Mouse (Mus musculus): ENCODE measurements around the gene Arhgap6. TPM values are rescaled to one million over a fixed set of nuclear protein-coding genes. Genes with fewer than 3 reads are reported as not detected.

Gene Arhgap6
- polyA plus RNA-seq, 1 experiment, result 3.0 TPM

DNA sequence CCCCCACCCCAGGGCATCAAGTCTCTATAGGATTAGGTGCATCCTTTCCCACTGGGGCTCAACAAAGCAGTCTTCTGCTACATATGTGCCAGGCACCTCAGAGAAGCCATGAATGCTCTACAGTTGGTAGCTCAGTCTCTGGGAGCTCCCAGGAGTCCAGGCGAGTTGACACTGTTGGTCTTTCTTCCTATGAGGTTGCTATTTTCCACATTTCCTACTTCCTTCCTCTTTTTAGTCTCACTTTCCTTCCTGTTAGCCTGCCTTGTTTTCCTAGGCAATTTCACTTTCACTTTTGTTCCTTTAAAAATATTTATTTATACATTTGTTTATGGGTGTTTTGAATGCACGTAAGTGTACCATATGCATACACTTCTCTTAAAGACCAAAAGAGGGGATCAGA is 29.3 kb downstream of the Arhgap6 start:
- no peaks in the 10 kb centered on the region for H3K27me3 ChIP-seq (ENCODE audit: control insufficient read depth, insufficient read depth, low read length)
- no peaks in the 10 kb centered on the region for H3K36me3 ChIP-seq (ENCODE audit: control insufficient read depth, insufficient read depth, low read length)
- TF ChIP-seq POLR2A (IDR thresholded peaks at IDR 0.05; ENCODE audit: low read depth, low read length) (no peak), CTCF (IDR thresholded peaks at IDR 0.05; ENCODE audit: extremely low read depth, insufficient read depth, insufficient read length, insufficient replicate concordance) (no peak)
- H3K4me3 ChIP-seq (ENCODE audit: extremely low read depth, insufficient read depth, insufficient read length), result no peak overlapping the region
- no peaks in the 10 kb centered on the region for H3K4me1 ChIP-seq (ENCODE audit: control insufficient read depth, insufficient read depth, insufficient read length)
- no peak overlapping the region for H3K27ac ChIP-seq (ENCODE audit: insufficient read depth, low read length)
- DNase-seq (ENCODE audit: low read depth in 1 of 2, low spot score in 2 of 2), result no peak
- 72% methylated on average over 2 of the region's 2 CpGs for WGBS

GRCm38 (mm10) chrX:168832343-168832742 is 37.4 kb downstream of the Arhgap6 start:
- H3K27me3 ChIP-seq (ENCODE audit: control insufficient read depth, insufficient read depth, low read length), result no peaks in the 10 kb centered on the region
- H3K4me1 ChIP-seq (ENCODE audit: control insufficient read depth, insufficient read depth, insufficient read length), result no peaks in the 10 kb centered on the region
- TF ChIP-seq CTCF (IDR thresholded peaks at IDR 0.05; ENCODE audit: extremely low read depth, insufficient read depth, insufficient read length, insufficient replicate concordance), result no peak
- no peak for TF ChIP-seq POLR2A (IDR thresholded peaks at IDR 0.05; ENCODE audit: low read depth, low read length)
- 59% methylated on average over 5 of the region's 5 CpGs for WGBS
- no peak for DNase-seq (ENCODE audit: low read depth in 1 of 2, low spot score in 2 of 2)
- no peak overlapping the region for H3K27ac ChIP-seq (ENCODE audit: insufficient read depth, low read length)
- no peak overlapping the region for H3K4me3 ChIP-seq (ENCODE audit: extremely low read depth, insufficient read depth, insufficient read length)
- no peaks in the 10 kb centered on the region for H3K36me3 ChIP-seq (ENCODE audit: control insufficient read depth, insufficient read depth, low read length)

- no peak for DNase-seq (ENCODE audit: low read depth in 1 of 2, low spot score in 2 of 2)
- Histone ChIP-seq H3K4me1 (ENCODE audit: control insufficient read depth, insufficient read depth, insufficient read length) (no peaks in the 10 kb centered on the region), H3K27ac (ENCODE audit: insufficient read depth, low read length) (no peak overlapping the region), H3K36me3 (ENCODE audit: control insufficient read depth, insufficient read depth, low read length) (no peaks in the 10 kb centered on the region), H3K27me3 (ENCODE audit: control insufficient read depth, insufficient read depth, low read length) (no peaks in the 10 kb centered on the region), H3K4me3 (ENCODE audit: extremely low read depth, insufficient read depth, insufficient read length) (no peak overlapping the region)
- no peak for TF ChIP-seq POLR2A (IDR thresholded peaks at IDR 0.05; ENCODE audit: low read depth, low read length)
- TF ChIP-seq CTCF (IDR thresholded peaks at IDR 0.05; ENCODE audit: extremely low read depth, insufficient read depth, insufficient read length, insufficient replicate concordance), result no peak
Observed at GRCm38 (mm10) chrX:168848062-168848461, 53.2 kb downstream of the Arhgap6 start.

DNA sequence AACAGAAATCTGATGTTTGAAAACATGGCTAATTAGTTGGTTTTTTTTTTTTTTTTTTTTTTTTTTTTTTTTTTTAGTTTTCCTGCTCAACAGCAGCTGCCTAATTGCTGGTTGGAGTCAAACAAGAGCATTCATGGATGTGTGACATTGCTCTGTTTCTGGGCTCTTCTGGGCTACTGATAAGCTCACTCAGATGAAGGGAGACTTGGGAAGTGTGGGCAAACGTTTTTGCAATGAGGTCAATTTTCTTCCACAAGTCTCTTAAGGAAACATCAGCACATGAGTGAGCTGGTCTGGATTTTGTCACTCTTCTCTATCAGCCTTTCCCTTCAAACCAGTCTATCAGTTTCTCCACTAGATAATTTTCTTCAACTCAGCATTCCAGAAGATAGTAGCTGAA is 79.8 kb downstream of the Arhgap6 start:
- H3K27ac ChIP-seq (ENCODE audit: insufficient read depth, low read length), result no peak overlapping the region
- no peak for DNase-seq (ENCODE audit: low read depth in 1 of 2, low spot score in 2 of 2)
- H3K4me3 ChIP-seq (ENCODE audit: extremely low read depth, insufficient read depth, insufficient read length), result no peak overlapping the region
- H3K4me1 ChIP-seq (ENCODE audit: control insufficient read depth, insufficient read depth, insufficient read length), result no peaks in the 10 kb centered on the region
- no peaks in the 10 kb centered on the region for H3K36me3 ChIP-seq (ENCODE audit: control insufficient read depth, insufficient read depth, low read length)
- no peak for TF ChIP-seq POLR2A (IDR thresholded peaks at IDR 0.05; ENCODE audit: low read depth, low read length)
- TF ChIP-seq CTCF (IDR thresholded peaks at IDR 0.05; ENCODE audit: extremely low read depth, insufficient read depth, insufficient read length, insufficient replicate concordance), result no peak
- no peaks in the 10 kb centered on the region for H3K27me3 ChIP-seq (ENCODE audit: control insufficient read depth, insufficient read depth, low read length)
- WGBS, result 54% methylated on average over 1 of the region's 1 CpGs

GRCm38 (mm10) chrX:168903557-168903956 is 108.7 kb downstream of the Arhgap6 start:
- no peaks in the 10 kb centered on the region for H3K36me3 ChIP-seq (ENCODE audit: control insufficient read depth, insufficient read depth, low read length)
- no peak overlapping the region for H3K27ac ChIP-seq (ENCODE audit: insufficient read depth, low read length)
- 85% methylated on average over 2 of the region's 2 CpGs for WGBS
- no peak overlapping the region for H3K4me3 ChIP-seq (ENCODE audit: extremely low read depth, insufficient read depth, insufficient read length)
- TF ChIP-seq POLR2A (IDR thresholded peaks at IDR 0.05; ENCODE audit: low read depth, low read length), result no peak
- TF ChIP-seq CTCF (IDR thresholded peaks at IDR 0.05; ENCODE audit: extremely low read depth, insufficient read depth, insufficient read length, insufficient replicate concordance), result no peak
- H3K27me3 ChIP-seq (ENCODE audit: control insufficient read depth, insufficient read depth, low read length), result no peaks in the 10 kb centered on the region
- no peak for DNase-seq (ENCODE audit: low read depth in 1 of 2, low spot score in 2 of 2)
- no peaks in the 10 kb centered on the region for H3K4me1 ChIP-seq (ENCODE audit: control insufficient read depth, insufficient read depth, insufficient read length)

- H3K27ac ChIP-seq (ENCODE audit: insufficient read depth, low read length), result no peak overlapping the region
- no peaks in the 10 kb centered on the region for H3K4me1 ChIP-seq (ENCODE audit: control insufficient read depth, insufficient read depth, insufficient read length)
- H3K36me3 ChIP-seq (ENCODE audit: control insufficient read depth, insufficient read depth, low read length), result no peaks in the 10 kb centered on the region
- DNase-seq (ENCODE audit: low read depth in 1 of 2, low spot score in 2 of 2), result no peak
- no peak overlapping the region for H3K4me3 ChIP-seq (ENCODE audit: extremely low read depth, insufficient read depth, insufficient read length)
- 84% methylated on average over 3 of the region's 3 CpGs for WGBS
- no peaks in the 10 kb centered on the region for H3K27me3 ChIP-seq (ENCODE audit: control insufficient read depth, insufficient read depth, low read length)
- TF ChIP-seq POLR2A (IDR thresholded peaks at IDR 0.05; ENCODE audit: low read depth, low read length) (no peak), CTCF (IDR thresholded peaks at IDR 0.05; ENCODE audit: extremely low read depth, insufficient read depth, insufficient read length, insufficient replicate concordance) (no peak)
Observed at GRCm38 (mm10) chrX:168904086-168904485, 109.2 kb downstream of the Arhgap6 start.

DNA sequence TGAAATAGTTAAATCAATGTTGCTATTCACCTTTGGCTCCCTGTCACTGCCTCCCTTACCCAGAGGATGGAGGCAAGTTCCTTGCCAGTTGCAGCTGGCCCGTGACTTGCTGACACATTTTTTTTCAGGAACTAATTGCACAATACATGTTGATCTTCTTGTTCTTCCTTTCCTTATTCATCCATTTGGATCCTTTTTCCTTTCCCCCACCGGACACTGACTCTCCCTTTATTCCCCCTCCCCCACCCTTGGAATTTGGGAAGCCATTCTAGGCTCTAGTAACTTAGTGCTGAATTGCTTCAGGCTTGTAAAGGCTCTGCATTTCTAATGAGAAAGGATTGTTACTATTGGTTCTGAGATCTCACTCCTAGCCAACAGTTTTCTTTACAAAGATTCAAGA is 112.7 kb downstream of the Arhgap6 start:
- H3K36me3 ChIP-seq (ENCODE audit: control insufficient read depth, insufficient read depth, low read length), result no peaks in the 10 kb centered on the region
- no peaks in the 10 kb centered on the region for H3K27me3 ChIP-seq (ENCODE audit: control insufficient read depth, insufficient read depth, low read length)
- H3K4me3 ChIP-seq (ENCODE audit: extremely low read depth, insufficient read depth, insufficient read length), result no peak overlapping the region
- no peaks in the 10 kb centered on the region for H3K4me1 ChIP-seq (ENCODE audit: control insufficient read depth, insufficient read depth, insufficient read length)
- H3K27ac ChIP-seq (ENCODE audit: insufficient read depth, low read length), result no peak overlapping the region
- TF ChIP-seq POLR2A (IDR thresholded peaks at IDR 0.05; ENCODE audit: low read depth, low read length) (no peak), CTCF (IDR thresholded peaks at IDR 0.05; ENCODE audit: extremely low read depth, insufficient read depth, insufficient read length, insufficient replicate concordance) (no peak)
- WGBS, result 58% methylated on average over 2 of the region's 2 CpGs
- DNase-seq (ENCODE audit: low read depth in 1 of 2, low spot score in 2 of 2), result no peak
